Mouse (Mus musculus): ENCODE data around the gene Irak2. TPM values are rescaled to one million over a fixed set of nuclear protein-coding genes. Genes with fewer than 3 reads are reported as not detected.
A peak's percentile ranks its signal among the peaks of the same experiment; 100 is the strongest.

The Irak2 gene
- 17.4 and 22.9 TPM in 2 replicates for total RNA-seq (2021)
- long read RNA-seq, experiment 1, partial matches to known transcripts: 2 of 7 reads
- long read RNA-seq, experiment 1, other reads (novel, unspliced or antisense): 2 of 7 reads
- long read RNA-seq, experiment 2, partial matches to known transcripts: 0 of 4 reads
- long read RNA-seq, experiment 2, other reads (novel, unspliced or antisense): 1 of 4 reads

DNA sequence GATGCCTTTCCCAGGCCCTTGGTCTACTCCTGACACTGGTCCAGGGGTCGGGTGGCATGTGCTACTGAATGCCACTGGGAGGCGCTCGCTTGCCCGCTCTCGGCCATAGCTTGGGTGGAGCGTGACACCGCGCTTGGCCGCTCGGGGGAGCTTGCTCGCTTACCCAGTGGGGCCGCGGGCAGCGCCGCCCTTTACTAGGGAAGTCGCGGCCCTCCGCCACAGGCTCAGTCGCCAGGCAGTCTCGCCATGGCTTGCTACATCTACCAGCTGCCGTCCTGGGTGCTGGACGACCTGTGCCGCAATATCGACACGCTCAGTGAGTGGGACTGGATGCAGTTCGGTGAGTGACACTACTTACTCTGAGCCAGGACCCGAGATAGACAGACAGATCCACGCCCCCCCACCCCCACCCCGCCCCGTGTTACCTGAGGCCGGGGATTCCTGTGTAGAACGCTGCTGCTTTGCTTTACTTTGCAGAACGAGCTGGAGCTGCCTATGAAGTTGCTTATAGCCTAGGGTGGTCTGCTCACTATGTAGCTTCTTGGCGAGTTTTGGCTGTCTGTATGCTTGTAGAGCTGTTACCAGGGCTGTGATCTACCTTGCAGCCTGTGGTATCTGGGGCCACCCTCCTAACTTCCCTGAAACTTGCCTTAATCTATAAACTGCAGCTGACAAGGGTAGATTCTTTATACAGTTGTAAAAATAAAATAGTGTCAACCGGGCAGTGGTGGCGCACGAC is at the start of gene Irak2:
Gene Irak2 (plus strand): TSS at position 166 of the 739 bp plus-strand sequence.
- DNase-seq: peak; percentile 98

DNA sequence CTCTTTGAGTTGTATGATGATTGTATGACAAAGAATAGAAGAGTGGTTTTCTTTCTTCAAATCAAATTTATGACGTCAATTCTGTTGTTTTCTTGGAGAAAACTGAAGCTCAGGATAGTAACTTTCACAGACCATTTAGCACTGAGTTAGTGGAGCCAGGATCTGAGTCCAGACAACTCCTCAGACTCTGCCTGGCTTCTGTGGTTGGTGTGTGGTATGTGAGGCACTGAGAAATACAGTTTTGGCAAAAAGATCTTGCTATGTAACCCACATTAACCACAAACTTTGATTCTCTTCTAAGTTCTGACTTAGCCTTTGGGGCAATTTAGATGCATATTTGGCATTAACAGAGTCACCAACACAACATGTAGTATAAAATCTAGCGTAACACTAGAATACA is 45.6 kb upstream of the Irak2 start:
- DNase-seq: no peak

DNA sequence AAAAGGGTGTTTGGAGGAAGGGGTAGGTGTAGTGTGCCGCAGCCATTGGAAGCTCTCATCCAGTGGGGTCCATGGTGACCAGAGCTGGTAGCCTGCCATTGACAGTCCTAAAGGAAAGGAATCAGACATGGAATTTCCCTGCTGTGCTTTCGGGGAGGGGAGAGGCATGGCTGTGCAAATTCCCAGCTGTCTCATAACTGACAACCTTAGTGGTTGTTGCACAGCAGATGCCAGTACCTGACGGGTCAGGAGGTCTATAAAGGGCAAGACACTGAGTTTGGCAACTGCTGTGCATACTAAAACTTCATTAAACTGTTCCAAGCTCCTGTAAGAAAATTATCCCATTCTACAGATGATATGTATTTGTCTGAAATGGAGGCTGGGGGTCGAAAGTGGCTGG is 40.3 kb upstream of the Irak2 start:
- DNase-seq: no peak

DNA sequence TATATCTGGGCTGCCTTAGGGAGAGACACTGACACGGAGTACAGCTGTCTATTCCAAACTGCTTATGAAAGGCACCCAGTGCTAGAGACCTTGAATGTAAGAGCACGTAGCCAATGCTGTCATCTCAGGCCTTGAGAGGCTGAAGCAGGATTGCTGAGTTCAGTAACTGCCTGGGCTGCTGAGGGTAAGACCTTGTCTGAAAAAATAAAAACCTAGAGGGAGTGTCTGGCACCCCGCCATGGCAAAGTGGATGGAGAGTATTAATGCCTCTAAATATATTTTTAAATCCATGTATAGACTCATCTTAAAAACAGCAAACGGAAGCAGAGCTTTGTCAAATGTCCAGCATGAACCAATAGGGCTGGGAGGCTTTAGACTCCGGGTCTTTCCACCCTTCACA is 38.4 kb upstream of the Irak2 start:
- DNase-seq: peak; percentile 84

DNA sequence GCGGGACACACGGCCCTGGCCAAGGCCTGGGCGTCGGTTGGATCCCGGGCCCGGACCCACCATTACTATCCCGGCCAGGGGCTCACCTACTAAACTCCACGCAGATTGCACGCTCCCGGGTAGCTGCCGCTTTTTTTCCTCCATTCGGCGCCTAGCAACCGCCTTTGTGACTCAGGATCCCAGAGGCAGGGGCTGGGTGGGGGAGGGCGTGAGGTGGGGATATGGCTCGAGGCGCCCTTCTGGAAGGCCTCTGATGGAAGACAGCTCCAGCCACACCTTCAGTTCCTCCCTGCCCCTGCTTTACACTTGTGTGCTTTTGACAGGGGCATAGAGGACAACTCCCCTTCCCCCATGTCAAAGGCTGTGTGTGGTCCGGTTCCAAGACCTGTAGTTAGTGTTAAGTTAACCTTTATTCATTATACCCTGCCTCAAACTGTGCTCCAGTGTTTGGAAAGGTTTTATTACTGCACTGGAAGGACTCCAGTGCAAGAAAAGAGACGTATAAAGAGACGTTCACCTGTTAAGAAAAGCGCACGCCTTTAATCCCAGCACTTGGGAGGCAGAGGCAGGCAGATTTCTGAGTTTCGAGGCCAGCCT is 37.6 kb upstream of the Irak2 start, which contains the start of gene Fancd2os:
Gene Fancd2os (minus strand): TSS at position 173 of the 597 bp plus-strand sequence.
- peak; percentile 27 for DNase-seq

DNA sequence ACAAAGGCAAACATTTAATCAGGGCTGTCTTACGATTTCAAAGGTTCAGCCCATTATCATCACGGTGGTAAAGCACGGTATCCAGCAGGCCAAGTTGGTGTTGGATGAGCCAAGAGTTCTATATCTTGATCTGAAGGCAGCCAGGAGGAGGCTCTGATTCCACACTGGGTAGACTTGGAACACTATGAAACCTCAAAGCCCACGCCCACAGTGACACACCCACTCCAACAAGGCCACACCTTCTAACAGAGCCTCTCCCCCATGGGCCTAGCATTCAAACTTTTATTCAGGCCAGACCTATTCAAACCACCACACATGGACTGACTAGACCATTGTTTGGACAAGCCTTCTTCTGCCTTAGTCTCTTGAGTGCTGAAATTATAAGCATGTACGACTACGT is 35.4 kb upstream of the Irak2 start:
- no peak for DNase-seq

DNA sequence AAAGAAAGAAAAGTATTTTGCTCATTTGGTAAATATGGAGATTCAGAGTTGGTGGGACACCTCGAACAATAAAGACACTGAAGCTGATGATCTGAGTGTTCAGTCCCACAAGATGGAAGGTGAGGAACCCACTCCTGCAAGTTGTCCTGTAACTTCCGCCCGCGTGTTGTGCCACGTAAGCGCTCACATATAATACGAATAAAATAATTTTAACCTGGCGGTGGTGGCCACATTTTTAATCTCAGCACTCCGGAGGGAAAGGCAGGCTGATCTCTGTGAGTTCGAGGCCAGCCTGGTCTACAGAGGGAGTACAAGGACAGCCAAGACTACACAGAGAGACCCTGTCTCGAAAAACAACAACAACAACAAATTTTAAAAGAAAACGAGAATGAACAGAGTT is 34.3 kb upstream of the Irak2 start:
- no peak for DNase-seq

DNA sequence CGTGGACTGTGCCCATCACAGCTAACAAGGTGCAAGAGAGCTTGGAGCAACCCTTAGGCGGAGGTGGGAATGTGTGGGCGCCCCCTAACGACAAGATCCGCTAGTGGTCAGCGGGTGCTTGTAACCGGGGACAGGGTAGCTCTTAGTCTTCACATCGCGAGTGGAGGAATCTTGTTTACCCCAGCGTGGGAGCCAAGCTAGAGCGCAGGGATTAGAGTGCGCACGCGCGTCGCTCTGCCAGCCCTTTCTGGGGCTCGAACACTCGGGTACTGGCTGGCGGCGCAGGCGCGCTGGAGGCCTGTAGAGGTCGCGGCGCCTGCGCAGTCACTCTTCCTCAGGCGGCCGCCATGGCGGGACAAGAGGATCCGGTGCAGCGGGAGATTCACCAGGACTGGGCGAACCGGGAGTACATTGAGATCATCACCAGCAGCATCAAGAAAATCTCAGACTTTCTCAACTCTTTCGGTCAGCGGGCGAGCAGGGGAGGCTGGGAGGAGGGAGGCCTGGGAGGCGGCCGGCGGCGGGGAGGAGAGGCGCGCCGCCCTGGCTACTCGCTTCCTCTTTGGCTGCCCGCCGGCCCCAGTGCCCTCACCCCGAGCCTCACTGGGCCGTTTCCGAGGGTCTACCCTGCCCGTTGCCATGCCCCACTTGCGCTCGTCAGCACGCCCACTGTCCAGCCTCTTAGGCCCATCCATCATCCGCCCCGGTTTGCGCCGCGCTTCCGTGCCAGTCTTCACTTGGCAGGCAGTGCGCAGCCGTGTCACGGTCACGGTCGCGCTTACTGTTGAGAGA is 33.6 kb upstream of the Irak2 start, which contains the start of gene Brk1:
Gene Brk1 (plus strand): TSS at position 341 of the 792 bp plus-strand sequence.
- DNase-seq: peak; percentile 92

DNA sequence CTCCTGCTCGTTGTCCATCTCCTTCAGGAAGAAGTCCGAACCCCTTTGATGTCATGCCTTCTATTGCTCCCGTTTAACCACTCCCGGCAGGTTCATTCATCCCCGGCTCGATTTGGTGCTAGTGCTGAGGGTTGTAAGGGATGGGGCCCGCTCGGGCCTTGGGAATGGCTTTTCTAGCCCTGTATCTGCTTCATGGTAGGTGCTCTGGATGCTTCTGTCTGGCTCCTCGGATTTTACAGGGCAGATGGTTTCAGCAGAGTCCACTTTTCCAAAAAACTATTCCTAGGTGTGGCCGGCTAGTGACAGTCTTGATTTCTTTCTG is 33.1 kb upstream of the Irak2 start:
- no peak for DNase-seq

DNA sequence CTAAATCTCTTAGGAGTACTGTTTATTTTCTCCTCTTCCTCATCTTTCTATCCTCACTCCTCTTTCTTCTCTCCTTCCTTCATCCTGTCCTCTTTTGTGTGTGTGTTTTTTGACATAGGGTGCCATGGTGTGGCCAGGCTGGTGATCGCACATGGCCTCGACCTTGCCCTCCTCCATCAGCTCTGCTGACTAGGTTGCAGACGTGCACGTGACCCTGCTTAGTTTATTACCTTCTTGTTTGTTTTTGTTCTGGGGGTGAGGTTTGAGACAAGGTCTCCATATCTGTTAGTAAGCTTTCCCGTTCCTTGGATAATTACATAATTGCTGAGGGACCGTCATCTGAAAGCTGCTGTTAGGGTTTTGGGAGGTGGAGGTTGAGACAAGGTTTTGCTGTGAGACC is 29.4 kb upstream of the Irak2 start:
- peak; percentile 60 for DNase-seq

DNA sequence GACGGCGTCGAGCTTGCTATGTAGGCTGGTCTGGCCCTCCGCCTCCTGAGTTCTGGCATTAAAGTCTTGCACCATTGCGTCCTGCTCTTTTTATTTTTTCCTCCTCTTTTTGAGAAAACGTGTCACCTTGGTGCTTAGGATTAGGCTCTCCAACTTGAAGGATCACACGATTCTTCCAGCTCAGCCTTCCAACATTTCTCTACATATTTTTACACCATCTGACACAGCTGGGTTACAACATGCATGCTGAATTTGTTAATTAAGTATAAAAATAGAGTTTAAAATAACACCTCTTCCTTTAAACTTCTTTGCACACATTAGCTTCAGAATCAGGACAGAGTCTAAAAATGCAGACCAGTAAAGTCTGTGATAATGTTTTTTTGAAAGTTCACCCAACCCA is 29.0 kb upstream of the Irak2 start:
- DNase-seq: no peak

DNA sequence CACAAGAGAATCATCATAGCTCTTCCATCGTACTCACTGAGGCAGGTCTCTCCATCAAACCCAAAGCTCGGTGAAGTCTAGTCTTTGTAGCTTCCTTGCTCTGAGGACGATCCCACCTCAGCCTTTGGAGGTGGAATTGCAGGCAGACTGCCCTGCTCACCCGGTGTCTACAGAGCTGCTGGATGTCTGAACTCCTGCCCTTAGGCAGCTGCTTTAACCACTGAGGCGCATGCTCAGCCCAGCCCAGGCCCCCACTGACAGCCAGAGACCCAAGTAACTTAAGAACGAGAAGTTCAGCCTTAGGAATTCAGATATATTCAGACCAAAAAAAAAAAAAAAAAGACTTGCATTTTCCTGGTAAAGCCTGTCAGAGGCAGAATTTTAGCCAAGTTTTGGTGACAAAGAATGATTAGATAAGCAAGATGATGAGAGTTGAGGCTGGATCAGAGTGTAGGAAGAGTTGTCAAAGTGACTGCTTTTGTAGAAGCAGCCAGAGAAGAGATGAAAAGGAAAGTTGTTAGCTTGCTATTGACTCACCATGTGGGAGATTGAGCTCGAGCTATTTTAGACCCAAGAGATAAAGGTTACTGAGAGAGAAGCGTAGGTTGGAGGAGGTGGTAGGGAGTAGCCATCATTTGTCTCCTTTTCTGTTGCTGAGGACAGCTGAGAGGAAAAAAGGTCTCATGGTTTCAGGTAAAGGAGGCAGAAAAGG is 25.9 kb upstream of the Irak2 start:
- peak; percentile 20 for DNase-seq

DNA sequence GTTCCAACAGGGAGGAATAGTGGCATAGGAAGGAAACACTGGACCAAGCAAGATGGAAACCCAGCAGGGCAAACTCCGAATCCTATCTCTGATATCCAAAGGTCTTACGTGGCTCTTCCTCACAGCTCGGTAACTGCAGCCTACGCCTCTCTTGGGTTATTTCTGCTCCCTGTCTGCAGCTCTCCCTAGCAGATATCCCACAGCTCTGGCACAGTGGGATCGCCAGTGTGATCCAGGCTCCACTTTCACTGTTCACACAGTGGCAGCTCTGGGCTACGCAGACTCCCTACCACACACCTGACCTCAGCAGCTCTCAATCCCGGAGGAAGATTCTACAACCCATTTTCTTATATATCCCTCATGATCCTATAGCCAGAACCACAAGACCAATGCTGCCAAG is 24.1 kb upstream of the Irak2 start:
- no peak for DNase-seq

DNA sequence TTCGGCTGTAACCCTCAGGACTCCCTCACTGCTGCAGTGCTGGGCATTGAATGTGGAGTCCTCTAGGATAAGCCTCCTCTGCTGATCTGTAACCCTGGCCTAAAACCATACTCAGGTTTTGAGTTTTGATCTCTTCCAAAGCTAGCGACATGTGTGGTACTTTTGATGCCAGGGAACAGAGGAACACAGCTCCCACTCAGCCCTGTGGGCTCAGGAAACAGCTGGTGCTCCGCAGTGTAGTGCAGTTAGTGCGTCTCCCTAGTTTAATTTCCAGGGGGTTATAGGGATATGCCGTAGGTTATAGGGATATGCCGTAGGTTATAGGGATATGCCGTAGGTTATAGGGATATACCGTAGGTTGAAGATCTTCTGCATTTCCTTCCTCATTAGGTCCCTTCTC is 23.3 kb upstream of the Irak2 start:
- DNase-seq: no peak

DNA sequence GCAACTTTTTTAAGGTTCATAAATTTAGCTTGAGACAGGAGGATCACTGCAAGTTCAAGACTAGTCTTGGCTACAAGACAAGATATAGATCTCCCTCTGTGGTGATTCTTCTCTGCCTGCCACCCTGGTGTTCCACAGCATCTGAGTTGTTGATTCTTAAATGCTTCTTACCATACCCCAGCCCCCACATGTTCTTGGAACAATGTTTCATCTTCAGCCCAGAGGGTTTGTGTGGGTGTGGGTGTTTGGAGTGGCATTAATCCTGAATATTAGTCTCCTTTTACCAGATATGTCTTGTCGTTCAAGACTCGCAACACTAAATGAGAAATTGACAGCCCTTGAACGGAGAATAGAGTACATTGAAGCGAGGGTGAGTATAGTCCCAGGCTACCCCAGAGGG is 22.8 kb upstream of the Irak2 start:
- DNase-seq: no peak

DNA sequence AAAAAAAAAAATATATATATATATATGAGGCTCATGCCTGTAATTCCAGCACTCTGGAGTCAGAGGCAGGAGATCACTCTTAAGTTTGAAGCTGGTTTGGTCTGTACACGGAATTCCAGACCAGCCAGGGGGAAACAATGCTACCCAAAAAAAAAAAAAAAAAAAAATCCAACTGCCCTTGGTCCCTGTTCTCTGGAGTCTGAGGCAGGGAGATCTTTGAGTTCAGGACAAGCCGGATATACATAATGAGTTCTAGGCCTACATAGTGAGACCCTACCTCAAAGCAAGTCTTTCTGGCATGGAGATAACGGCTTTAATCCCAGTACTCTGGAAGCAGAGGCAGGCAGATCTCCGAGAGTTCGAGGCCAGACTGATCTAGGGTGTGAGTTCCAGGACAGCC is 14.9 kb upstream of the Irak2 start:
- no peak for DNase-seq

DNA sequence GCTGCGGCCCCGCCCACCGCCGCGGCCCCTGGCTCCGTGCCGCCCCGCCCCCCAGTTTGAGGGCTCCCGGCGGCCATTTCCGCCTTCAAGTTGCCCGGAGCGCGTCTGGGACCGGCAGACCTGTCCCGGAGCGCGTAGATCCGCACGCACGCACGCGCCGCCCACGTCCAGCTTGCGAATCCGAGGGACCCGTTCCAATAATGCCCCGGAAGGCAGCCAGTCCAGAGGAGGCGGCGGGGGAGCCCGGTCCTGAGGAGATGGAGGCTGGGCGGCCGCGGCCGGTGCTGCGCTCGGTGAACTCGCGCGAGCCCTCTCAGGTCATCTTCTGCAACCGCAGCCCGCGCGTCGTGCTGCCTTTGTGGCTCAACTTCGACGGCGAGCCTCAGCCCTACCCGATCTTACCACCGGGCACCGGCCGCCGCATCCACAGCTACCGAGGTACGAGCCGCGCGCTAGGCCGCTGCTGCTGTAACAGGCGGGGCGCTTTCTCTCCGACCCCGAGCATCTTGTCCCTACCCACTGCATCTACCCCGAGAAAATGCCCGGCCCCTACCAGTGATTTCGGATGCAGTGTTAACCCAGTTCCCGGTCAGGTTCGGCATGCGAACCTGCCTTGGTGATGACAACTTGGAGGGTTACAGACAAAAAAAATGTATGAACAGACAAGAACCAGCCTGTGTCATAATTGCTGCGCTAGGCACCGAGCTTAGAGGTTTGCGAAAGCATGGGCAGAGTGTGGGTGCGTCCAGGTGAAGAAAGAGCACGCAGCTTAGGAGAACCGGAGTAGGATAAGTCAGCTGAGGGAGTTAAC is 14.1 kb upstream of the Irak2 start, which contains the start of gene Vhl:
Gene Vhl (plus strand): TSS at position 19 of the 811 bp plus-strand sequence.
- peak; percentile 93 for DNase-seq

DNA sequence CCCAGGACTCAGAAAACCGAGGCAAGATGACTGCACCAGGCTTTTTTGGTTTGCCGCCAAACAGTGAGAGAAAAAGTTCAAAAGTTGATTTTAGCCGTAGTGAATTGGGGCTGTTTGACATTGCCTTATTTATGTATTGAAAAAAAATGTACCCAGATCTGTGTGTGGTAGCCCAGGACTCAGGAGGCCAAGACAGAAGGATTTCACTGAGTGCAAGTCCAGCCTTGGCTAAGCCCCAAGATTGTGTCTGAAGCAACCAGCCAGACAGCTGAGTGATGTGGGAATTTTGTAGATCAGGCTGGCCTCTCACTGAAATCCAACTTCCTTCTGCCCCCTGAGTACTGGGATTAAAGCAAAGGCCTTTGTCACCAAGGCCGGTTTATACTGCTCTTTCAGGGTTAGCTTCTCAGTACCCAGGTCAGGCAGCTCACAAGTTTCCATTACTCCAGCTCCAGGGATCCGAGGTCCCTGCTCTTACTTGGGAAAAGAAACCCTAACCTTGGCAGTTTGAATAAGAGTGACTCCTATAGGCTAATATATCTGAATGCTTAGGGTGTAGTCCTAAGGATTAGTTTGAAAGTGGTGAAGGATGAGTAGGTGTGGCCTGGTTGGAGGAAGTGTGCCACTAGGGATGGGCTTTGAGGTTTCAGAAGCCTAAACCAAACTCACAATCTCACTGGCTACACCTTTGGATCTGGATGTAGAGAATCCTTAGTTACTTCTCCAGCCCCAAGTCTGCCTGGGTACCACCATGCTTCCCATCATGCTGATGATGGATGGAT is 13.1 kb upstream of the Irak2 start:
- DNase-seq: peak; percentile 54

DNA sequence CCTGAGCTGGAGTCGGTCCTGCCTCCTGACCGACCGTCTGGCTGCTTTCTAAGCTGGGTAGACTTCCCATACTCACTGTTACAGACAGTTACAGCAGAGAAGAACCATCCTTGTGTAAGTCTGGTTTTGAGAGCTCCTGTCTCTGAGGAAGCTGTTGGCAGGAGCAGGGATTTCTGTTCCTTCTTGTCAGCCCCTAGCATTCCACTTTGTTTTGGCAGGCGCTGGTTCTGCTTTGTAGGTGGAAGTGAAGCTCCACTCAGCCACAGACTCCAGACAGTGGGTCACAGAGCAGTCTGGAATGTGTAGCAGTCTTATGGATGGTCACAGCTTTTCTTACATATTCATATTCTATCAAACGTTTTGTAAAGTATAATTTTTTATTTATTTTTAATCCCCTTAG is 7.9 kb upstream of the Irak2 start:
- no peak for DNase-seq

DNA sequence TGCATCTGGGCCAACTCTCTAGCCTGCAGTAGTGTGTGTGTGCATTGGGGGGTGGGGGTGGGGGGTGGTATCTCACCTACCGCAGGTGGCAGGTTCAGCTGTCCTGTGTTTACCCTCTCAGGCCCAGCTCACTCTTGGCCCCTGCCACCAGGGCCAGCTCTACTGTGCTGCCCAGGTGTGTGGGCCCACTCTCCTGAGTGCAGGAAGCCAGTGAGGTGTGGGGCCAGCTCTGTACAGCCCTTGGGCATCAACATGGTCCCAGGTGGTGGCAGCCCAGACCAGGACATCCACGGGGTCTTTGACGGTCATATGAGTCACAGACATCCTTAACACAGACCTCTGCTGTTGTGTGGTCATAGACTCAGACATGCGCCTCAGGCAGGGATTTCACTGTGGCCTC is 5.4 kb upstream of the Irak2 start:
- DNase-seq: no peak

DNA sequence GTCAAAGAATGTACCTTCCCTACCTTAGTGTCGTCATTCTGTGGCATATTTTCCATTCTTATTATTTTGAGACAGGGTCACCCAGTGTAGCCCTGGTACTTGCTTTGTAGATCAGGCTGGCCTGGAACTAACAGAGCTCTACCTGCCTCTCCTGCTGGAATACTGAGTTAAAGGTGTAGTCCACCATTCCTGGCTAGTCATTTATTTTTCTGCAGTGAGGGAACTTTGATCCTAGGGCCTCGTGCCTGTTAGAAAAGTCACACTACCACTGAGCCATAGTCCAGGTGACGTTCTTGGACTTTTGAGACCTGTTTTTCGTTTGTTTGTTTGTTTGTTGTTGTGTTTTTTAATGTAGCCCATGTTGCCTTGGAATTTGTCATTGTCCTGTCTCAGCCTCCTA is 934 bp downstream of the Irak2 start:
- DNase-seq: no peak
